Mouse (Mus musculus): ENCODE results near the gene Mcat. TPM values are rescaled to one million over a fixed set of nuclear protein-coding genes. Genes with fewer than 3 reads are reported as not detected.

Mcat gene
- polyA plus RNA-seq, 1 experiment from 2014 or later, result 41.2 TPM

DNA sequence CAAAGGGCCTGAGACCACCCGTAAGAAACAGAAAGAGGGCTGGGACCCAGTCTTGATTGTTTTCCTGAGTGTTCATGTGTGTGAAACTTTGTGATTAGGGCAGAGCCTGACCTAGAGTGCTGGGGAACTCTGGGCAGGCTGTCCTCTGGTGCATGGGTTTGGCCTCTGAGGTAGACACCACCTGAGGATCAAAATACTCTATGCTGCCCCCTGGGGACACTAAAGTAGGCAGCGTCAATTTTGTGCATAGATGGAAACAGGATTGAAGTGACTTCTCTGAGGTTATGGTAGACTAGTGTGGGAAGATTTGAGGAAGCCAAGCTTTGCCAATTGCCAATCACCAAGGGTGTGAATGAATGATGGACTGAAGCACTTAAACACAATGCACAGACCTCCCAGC lies 7.1 kb upstream of the Mcat start:
- Histone ChIP-seq H3K9me3 (replicated peaks; ENCODE audit: low read length) (no peaks in the 10 kb centered on the region), H3K4me1 (replicated peaks; ENCODE audit: insufficient read depth, low read length) (no peaks in the 10 kb centered on the region), H3K36me3 (ENCODE audit: insufficient read depth, low read length) (peaks cover 10% of the 10 kb centered on the region; the same call in 1 of the 2 replicates), H3K4me2 (ENCODE audit: low read length) (no peak overlapping the region), H3K27ac (no peak overlapping the region), H3K9ac (ENCODE audit: low read depth, low read length) (no peak overlapping the region), H3K4me3 (replicated peaks; ENCODE audit: low read depth, low read length) (no peak overlapping the region), H3K27me3 (ENCODE audit: insufficient read depth, low read length) (no peaks in the 10 kb centered on the region)
- no peak for DNase-seq (ENCODE audit: low spot score)
- 64% methylated on average over 2 of the region's 2 CpGs for WGBS
- TF ChIP-seq CTCF (IDR thresholded peaks at IDR 0.05; ENCODE audit: low read depth), result peak; percentile 49; the same call in 1 of the 2 replicates
- no peak for ATAC-seq (replicated peaks; ENCODE audit: low FRiP score, low read depth)

DNA sequence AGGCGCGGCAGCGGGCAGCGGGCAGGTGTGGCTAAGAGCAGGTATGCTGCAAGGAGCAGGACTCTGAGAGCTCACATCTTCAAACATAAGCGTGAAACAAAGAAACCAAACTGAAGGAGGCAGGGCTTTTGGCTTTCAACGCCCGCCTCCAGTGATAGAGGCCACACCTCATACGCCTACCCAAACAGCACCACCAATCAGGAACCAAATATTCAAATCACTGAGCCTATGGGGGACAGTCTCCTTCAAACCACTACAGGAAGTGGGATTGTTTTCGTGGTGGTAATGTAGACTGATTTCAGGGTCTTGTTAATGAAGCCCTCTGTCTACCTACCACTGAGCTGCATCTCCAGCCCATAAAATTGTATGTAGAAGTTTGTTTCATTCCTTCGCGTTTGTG lies 6.1 kb upstream of the Mcat start:
- no peaks in the 10 kb centered on the region for H3K4me1 ChIP-seq (replicated peaks; ENCODE audit: insufficient read depth, low read length)
- no peak for TF ChIP-seq CTCF (IDR thresholded peaks at IDR 0.05; ENCODE audit: low read depth)

DNA sequence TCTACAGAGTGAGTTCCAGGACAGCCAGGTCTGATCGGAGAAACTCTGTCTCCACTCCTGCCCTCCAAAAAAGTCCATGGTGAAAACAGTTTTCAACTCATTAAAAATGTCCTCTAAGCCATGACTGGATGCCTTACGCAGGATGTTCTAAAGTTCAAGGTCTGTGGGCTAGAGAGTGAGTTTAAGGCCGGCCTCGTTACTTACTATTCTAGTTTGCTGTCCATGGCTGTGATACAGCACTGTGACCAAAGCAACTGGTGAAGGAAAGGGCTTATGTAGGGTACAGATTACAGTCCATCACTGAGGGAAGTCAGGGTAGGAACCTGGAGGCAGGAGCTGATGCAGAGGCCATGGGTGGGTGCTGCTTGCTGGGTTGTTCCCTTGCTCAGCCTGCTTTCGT lies 5.0 kb upstream of the Mcat start:
- 96% methylated on average over 5 of the region's 5 CpGs for whole genome bisulfite sequencing
- Histone ChIP-seq H3K4me1 (replicated peaks; ENCODE audit: insufficient read depth, low read length) (no peaks in the 10 kb centered on the region), H3K9me3 (replicated peaks; ENCODE audit: low read length) (no peaks in the 10 kb centered on the region), H3K36me3 (ENCODE audit: insufficient read depth, low read length) (no peaks in the 10 kb centered on the region), H3K4me3 (replicated peaks; ENCODE audit: low read depth, low read length) (no peak overlapping the region), H3K4me2 (ENCODE audit: low read length) (no peak overlapping the region), H3K9ac (ENCODE audit: low read depth, low read length) (no peak overlapping the region), H3K27me3 (ENCODE audit: insufficient read depth, low read length) (no peaks in the 10 kb centered on the region), H3K27ac (no peak overlapping the region)
- no peak for ATAC-seq (replicated peaks; ENCODE audit: low FRiP score, low read depth)
- DNase-seq (ENCODE audit: low spot score), result no peak
- TF ChIP-seq CTCF (IDR thresholded peaks at IDR 0.05; ENCODE audit: low read depth), result no peak

More for the DNA sequence above, 6.1 kb upstream of the Mcat start:
- no peak overlapping the region for H3K4me2 ChIP-seq (ENCODE audit: low read length)
- H3K36me3 ChIP-seq (ENCODE audit: insufficient read depth, low read length), result 0 out of 2 replicates have a peak, but pooled peaks cover 3% of the 10 kb centered on the region
- no peaks in the 10 kb centered on the region for H3K9me3 ChIP-seq (replicated peaks; ENCODE audit: low read length)
- no peak overlapping the region for H3K4me3 ChIP-seq (replicated peaks; ENCODE audit: low read depth, low read length)
- ATAC-seq (replicated peaks; ENCODE audit: low FRiP score, low read depth) (no peak), DNase-seq (ENCODE audit: low spot score) (peak; percentile 40)
- 63% methylated on average over 11 of the region's 11 CpGs for WGBS
- H3K9ac ChIP-seq (ENCODE audit: low read depth, low read length), result no peak overlapping the region
- no peak overlapping the region for H3K27ac ChIP-seq
- H3K27me3 ChIP-seq (ENCODE audit: insufficient read depth, low read length), result no peaks in the 10 kb centered on the region

DNA sequence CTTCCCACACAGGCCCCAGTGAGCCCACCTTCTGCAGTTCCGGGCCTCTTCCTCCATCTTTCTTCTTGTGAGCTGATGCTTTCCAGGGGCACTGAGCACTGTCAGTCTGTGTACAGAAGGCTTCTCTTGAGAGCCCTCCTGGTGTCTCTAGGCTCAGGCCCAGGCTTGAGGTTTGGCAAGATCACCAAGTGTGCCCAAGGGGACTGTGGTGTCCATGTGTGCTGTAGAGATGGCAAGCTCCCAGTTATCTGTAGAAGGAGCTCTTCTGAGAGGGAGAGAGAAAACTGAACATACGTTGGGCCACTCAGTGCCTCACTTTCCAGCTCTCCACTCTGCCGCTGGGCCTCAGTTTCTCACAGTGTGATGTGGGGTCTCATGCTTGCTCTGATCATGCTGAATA lies 4.1 kb upstream of the Mcat start:
- Histone ChIP-seq H3K27me3 (ENCODE audit: insufficient read depth, low read length) (no peaks in the 10 kb centered on the region), H3K4me2 (ENCODE audit: low read length) (no peak overlapping the region), H3K4me1 (replicated peaks; ENCODE audit: insufficient read depth, low read length) (no peaks in the 10 kb centered on the region), H3K4me3 (replicated peaks; ENCODE audit: low read depth, low read length) (no peak overlapping the region), H3K36me3 (ENCODE audit: insufficient read depth, low read length) (no peaks in the 10 kb centered on the region), H3K9me3 (replicated peaks; ENCODE audit: low read length) (no peaks in the 10 kb centered on the region), H3K27ac (no peak overlapping the region), H3K9ac (ENCODE audit: low read depth, low read length) (no peak overlapping the region)
- WGBS, result 90% methylated on average over 3 of the region's 3 CpGs
- ATAC-seq (replicated peaks; ENCODE audit: low FRiP score, low read depth) (no peak), DNase-seq (ENCODE audit: low spot score) (no peak)
- no peak for TF ChIP-seq CTCF (IDR thresholded peaks at IDR 0.05; ENCODE audit: low read depth)

DNA sequence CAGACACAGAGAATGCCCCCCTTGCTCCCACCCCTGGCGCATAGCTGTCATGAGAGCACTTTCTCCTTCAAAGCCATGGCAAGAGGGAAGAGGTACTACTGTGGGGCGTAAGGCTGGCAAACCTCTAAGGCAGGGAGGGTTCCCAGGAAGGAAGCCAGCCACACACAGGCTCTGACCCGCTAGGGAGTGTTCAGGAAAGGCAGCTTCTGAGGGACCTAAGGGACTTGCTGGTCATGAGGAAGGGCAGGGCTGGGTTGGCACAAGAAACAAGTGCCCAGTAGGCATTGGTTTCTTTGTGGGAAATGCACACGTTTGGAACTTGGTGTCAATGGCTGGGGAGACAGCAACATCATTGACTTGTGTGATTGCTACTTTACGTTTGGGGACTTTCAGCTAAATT lies 2.4 kb upstream of the Mcat start:
- Histone ChIP-seq H3K27ac (no peak overlapping the region), H3K36me3 (ENCODE audit: insufficient read depth, low read length) (no peaks in the 10 kb centered on the region), H3K4me3 (replicated peaks; ENCODE audit: low read depth, low read length) (no peak overlapping the region), H3K9me3 (replicated peaks; ENCODE audit: low read length) (no peaks in the 10 kb centered on the region), H3K4me1 (replicated peaks; ENCODE audit: insufficient read depth, low read length) (no peaks in the 10 kb centered on the region), H3K4me2 (ENCODE audit: low read length) (no peak overlapping the region), H3K9ac (ENCODE audit: low read depth, low read length) (no peak overlapping the region), H3K27me3 (ENCODE audit: insufficient read depth, low read length) (no peaks in the 10 kb centered on the region)
- TF ChIP-seq CTCF (IDR thresholded peaks at IDR 0.05; ENCODE audit: low read depth), result no peak
- DNase-seq (ENCODE audit: low spot score) (no peak), ATAC-seq (replicated peaks; ENCODE audit: low FRiP score, low read depth) (no peak)
- 73% methylated on average over 5 of the region's 5 CpGs for WGBS

DNA sequence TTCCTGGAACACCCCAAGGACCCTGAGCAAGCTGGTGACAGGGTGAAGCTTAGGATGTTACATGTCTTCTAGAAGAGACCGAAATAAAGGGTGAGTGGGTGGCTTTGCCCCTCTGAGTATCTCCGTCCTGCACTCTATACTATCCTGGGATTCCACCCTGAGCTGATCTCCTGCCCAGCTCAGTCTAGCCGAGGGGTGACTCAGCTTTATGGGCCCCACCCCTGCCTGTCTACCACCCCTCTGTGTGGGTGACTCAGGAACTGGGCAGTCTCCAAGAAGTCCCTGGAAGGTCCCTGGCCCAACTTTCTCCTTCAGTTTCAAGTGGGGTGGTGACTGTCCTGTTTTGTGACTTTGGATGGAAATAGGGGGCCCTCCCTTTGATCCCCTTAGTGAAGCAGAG lies 1.8 kb upstream of the Mcat start:
- H3K4me2 ChIP-seq (ENCODE audit: low read length), result no peak overlapping the region
- no peak overlapping the region for H3K9ac ChIP-seq (ENCODE audit: low read depth, low read length)
- H3K27ac ChIP-seq, result no peak overlapping the region
- H3K4me3 ChIP-seq (replicated peaks; ENCODE audit: low read depth, low read length), result no peak overlapping the region
- DNase-seq (ENCODE audit: low spot score), result no peak
- H3K4me1 ChIP-seq (replicated peaks; ENCODE audit: insufficient read depth, low read length), result no peaks in the 10 kb centered on the region
- H3K27me3 ChIP-seq (ENCODE audit: insufficient read depth, low read length), result no peaks in the 10 kb centered on the region
- H3K9me3 ChIP-seq (replicated peaks; ENCODE audit: low read length), result no peaks in the 10 kb centered on the region
- H3K36me3 ChIP-seq (ENCODE audit: insufficient read depth, low read length), result no peaks in the 10 kb centered on the region
- no peak for TF ChIP-seq CTCF (IDR thresholded peaks at IDR 0.05; ENCODE audit: low read depth)
- 77% methylated on average over 3 of the region's 3 CpGs for WGBS
- no peak for ATAC-seq (replicated peaks; ENCODE audit: low FRiP score, low read depth)

Measured in kidney, postnatal 0 days (tissue).